Mouse (Mus musculus): ENCODE data around the gene Etv3.
A peak's percentile ranks its signal among the peaks of the same experiment; 100 is the strongest.

The Etv3 gene

DNA sequence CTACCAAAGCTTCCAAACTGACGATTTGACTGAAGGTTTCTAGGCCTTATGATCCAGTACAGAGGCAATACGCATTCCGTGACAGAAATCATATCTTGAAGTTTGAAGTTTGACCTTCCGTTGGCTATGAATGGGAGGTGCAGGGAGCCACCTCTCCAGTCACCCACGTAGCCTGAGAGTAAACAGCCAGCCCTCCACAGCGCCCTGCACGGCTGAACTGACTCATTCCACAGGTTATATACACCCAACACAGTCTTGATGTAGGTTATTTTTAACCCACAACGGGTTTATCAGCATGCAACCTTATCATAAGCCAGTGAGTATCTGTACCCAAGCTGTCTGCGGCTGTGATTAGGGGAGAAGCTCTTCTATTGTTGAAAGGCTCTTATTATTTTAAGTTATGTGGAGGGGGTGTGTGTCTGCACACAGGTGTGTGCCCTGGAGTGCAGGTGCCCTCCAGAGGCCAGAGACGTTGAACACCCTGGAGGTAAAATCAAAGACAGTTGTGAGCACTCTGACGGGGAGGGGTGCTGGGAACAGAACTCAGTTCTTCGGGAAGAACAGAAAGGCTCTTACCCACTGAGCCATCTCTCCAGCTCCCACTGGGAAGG, 31.6 kb downstream of the Etv3 start:
- no peak for DNase-seq (ENCODE audit: low spot score)

DNA sequence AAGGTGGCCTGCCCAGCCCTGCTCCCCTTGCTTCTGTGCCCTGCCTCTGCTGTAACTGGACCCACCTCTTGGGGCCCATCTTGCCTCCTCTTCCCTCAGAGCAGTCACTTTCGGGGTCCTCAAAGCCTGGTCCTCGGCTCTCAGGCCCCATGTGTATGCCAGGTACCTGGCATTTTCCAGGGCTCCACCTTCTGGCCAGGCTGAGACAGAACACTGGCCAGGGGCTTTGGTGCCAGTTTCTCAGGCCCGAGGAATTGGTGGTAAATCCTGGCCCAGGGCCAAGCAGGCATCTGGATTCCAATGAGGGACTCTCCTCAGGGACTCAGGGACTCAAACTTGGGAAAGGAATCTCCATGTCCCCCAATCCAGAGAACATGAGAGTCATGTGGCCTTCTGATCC, 34.9 kb downstream of the Etv3 start:
- no peak for DNase-seq (ENCODE audit: low spot score)

DNA sequence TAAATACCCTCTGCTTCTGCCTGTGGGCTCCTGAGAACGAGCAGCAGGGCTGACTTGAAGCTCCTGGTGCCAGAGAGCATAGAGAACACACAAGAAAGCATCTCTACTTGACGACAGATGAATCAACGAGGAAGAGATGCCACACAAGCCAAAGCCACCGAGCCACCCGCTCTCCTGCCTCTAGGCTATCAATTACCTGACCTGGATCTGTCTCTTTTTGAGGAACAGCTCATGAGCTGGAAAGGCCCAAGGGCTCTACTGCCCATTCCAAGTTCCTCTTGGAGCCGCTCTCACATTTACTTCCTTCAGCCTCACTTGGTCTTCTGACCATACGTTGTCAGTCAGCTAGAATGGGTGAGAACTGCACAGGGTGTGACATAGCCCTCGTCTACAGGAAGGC, 36.2 kb downstream of the Etv3 start:
- no peak for DNase-seq (ENCODE audit: low spot score)

DNA sequence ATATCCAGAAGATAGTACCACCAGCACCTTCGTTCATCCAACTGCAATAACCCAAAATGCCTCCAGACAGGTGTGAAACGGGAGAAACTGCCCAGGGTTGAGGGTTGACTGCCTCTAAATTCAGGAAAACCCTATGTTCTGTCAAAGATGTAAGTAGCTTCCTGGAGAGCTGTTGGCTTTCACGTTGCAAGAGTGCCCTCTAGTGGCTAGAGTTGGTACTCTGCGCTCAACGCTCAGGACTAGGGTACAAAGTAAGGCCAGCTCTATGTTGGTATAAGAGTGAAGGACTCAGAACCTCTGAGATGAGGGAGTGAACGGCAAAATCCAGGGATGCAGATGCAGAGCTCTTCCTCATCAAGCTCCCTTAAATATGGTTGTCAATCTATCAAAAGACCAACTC, 37.2 kb downstream of the Etv3 start:
- DNase-seq (ENCODE audit: low spot score): peak; percentile 87

DNA sequence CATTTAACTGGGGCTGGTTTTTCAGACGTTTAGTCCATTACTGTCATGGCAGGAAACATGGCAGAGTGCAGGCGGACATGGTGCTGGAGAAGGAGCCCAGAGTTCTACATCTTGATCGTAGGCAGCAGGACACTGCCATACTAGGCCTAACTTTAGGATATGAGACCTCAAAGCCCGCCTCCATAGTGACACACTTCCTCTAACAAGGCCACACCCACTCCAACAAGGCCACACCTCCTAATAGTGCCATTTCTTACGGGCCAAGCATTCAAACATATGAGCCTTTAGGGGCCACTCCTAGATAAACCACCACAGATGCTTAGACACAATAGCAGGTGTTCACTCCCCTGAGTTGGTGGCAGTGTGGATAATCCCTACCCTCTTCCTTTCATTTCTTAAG, 38.3 kb downstream of the Etv3 start:
- no peak for DNase-seq (ENCODE audit: low spot score)

DNA sequence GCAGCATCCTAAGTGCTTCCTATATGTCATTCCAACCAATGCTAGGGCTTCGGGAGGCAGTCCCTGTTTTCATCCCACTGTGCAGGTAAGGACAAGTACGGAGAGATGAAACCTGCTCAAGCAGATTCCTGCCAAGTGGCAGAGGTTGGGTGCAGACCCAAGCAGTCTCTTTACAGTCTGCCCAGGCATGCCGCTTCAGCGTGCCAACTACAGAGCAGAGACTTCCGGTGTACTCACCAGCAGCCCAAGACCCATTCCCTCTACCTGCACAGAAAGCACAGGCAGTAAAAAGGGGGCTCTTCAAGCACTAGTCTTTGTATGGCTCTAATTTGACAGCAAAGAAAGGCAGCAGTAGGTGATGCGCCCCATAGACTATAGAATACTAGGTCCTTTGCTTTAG, 40.4 kb downstream of the Etv3 start:
- no peak for DNase-seq (ENCODE audit: low spot score)

DNA sequence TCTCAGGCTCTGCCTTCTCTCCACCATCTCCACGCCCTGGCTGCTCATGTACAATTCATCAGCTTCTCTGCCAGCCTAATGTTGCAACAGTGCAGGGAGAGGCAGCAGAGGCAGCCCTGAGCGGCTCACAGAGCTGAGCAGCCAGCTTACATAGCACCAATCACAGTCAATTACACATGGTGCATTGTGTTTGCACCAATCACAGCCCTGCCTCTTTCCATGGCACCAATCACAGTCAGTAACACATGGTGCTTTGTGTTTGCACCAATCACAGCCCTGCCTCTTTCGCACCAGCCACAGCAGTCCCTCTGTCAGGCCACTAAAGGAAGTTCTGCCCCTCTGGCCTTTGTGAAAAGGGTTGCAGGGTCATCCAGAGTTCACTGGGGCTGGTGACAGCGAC, 40.9 kb downstream of the Etv3 start:
- DNase-seq (ENCODE audit: low spot score): peak; percentile 42

DNA sequence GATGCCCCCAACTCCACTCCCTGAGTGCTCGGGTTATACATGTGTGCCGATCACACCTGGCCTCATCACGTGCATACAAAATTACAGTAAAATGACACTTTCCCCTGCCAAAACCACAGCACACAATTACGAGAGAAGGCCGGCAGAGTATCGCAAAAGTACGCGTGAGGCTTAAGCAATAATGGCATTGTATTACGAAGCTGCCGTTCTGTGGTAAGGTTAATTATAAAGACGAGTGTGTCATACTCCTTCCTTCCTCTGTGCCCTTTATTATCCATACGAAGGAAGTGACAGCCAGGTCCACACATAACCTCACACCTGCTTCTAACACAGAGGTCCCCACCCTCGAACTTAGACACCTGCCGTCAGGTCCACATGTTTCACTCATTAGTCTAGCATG, 42.3 kb downstream of the Etv3 start:
- DNase-seq (ENCODE audit: low spot score): no peak

DNA sequence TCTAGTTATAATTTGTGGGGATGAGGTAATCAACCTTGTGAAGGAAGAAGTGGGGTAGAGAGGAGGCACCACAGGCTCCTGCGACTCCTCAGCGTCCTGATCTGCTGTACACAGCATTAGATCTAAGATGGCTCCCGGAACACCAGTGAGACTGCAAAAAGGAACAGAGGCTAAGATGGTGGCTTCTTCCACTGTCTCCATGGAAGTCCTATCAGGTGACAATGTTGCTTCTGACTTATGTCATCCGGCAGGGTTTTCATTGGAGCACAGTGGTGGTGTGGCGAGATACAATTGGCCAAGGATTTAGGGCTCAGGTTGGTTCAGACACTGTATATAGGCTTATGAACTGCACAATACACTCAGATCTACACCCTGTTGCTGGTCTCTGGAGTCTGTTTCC, 43.5 kb downstream of the Etv3 start:
- no peak for DNase-seq (ENCODE audit: low spot score)

DNA sequence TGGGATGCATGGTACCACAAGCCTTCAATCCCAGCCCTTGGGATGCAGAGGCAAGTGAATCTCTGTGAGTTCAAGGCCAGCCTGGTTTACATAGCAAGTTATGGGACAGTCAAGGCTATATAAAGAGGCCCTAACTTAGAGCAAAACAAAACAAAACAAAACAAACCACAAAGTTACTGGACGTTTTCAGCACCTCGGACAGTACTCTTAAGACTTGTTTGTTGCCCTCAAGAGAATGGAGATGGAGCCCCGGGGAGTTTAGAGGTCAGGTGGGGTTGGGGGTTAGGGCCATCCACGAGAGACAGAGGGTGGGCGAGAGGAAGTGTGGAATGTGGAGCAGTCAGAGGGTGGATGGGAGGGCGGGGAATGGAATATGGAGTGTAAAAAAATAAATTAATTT, 50.6 kb downstream of the Etv3 start:
- DNase-seq (ENCODE audit: low spot score): no peak

DNA sequence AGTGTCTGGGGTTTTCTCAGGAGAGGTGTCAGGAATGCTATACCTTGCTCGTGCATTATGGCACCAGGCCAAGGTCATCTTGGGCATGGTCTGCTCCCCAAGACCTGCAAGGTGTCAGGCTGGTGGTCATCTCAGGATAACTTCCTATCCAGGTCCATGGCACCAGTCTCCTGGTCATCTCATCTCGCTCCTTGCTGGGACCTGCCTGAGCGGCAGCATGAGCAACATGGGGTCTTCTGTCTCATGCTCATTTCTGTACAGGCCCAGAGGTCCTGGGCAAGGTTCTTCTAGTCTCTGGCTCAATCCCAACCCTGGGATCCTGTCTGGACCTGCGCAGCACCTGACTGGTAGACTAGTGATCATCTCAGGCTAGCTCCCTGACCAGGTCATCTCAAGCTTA, 57.1 kb downstream of the Etv3 start:
- DNase-seq (ENCODE audit: low spot score): no peak
